Mouse (Mus musculus) brain, embryonic 14.5 days (tissue): ENCODE measurements around the gene Mt1.

Source experiments
- CTCF ChIP-seq: fragments of 200-500 bp; IDR thresholded peaks from 2 replicates; pipeline ENCODE4 v1.5.1; 2012; ENCODE audit warnings: inconsistent platforms, mild to moderate bottlenecking, moderate library complexity, borderline replicate concordance; ENCODE audit not compliant: insufficient read depth, insufficient read length; ENCODE audit errors: extremely low read depth
- POLR2A ChIP-seq: fragments of 200-500 bp; IDR thresholded peaks from 2 replicates; pipeline ENCODE4 v1.6.1; 2012; ENCODE audit warnings: mild to moderate bottlenecking, inconsistent platforms, borderline replicate concordance; ENCODE audit not compliant: poor library complexity, insufficient read depth, insufficient read length, severe bottlenecking; ENCODE audit errors: extremely low read depth

DNA sequence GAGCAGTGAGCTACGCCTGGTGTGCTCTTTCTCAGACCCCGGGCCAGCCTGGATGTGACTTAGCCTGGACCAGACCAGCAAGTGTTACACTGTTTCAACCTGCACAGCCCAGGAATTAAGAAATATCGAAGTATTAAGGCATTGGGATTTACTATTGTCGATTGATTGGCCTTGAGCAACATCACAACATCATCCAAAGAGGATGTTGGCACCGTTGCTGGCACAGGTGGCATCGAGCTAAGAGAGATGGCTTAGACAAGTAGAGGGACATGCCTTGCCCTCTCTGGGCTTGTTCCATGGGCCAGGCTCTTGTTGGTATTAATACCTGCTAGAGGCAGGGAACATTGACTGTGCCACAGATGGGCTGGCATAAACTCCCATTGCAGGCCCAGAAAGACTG is 43.3 kb upstream of the Mt1 start:
- no peak for TF ChIP-seq CTCF
- TF ChIP-seq POLR2A: no peak
